Mouse (Mus musculus) liver, embryonic 14.5 days (tissue): ENCODE results near the gene Ccna2.

ENCODE experiments used
- CTCF ChIP-seq: IDR thresholded peaks from 2 replicates; pipeline ENCODE4 v1.5.1; 2016; ENCODE audit warnings: antibody characterized with exemption, low read depth, control low read depth
- EP300 ChIP-seq: IDR thresholded peaks from 2 replicates; pipeline ENCODE4 v1.6.1; 2016; ENCODE audit warnings: antibody characterized with exemption, low read depth

DNA sequence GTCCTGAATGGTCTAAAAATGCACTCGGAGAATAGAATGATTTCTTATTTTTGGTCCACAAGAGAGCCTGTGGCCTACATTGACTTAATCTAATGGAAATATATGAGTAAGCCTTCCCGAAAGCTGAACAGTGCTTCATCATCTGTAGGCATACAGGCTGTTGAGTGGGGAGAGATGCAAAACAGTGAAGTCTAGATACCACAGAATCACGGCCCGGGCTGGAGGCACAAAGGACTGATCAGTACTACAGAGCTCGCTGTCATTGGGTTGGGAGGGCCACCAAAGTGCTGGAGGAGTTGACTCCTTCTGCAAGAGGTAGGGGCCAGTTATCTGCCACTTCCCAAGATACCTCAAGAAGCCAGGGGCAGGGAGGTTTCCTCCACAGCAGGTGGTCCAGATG lies 41.2 kb downstream of the Ccna2 start:
- TF ChIP-seq EP300 (no peak), CTCF (no peak)
